Mouse (Mus musculus) neural tube, embryonic 12.5 days (tissue): ENCODE measurements at regions not wholly inside any gene's neighbourhood (a gene's known extent, or its start where the extent isn't known, plus 50 kb on each side); places are given as distances from the start of the nearest gene placed in this dataset.
"Not testable (repeated sequence)": the region's sequence is repeated elsewhere in the genome, so short reads cannot be mapped to it uniquely, and the experiment has no call there.

Experiments used
- ATAC-seq: fragments of 200-750 bp; cut with Nextera tagmentation; 2 replicates; pipeline ENCODE4 v1.8.0; 2017; ENCODE audit warnings: low read depth, mild to moderate bottlenecking, moderate TSS enrichment, moderate library complexity; ENCODE audit not compliant: low FRiP score
- H3K27ac ChIP-seq: fragments of 300-500 bp; sonication (generic); 2 replicates; pipeline ENCODE4 v1.5.1; 2016
- H3K27me3 ChIP-seq: fragments of 300-500 bp; sonication (generic); replicated peaks from 2 replicates; pipeline ENCODE4 v1.6.1; 2016; ENCODE audit warnings: mild to moderate bottlenecking
- H3K36me3 ChIP-seq: fragments of 300-500 bp; sonication (generic); 2 replicates; pipeline ENCODE4 v1.6.1; 2016; ENCODE audit warnings: mild to moderate bottlenecking
- H3K4me1 ChIP-seq: fragments of 300-500 bp; sonication (generic); 2 replicates; pipeline ENCODE4 v1.6.1; 2016
- H3K4me2 ChIP-seq: fragments of 300-500 bp; sonication (generic); replicated peaks from 2 replicates; pipeline ENCODE4 v1.6.1; 2016; ENCODE audit warnings: mild to moderate bottlenecking
- H3K4me3 ChIP-seq: fragments of 300-500 bp; sonication (generic); 2 replicates; pipeline ENCODE4 v1.5.1; 2016
- H3K9ac ChIP-seq: fragments of 300-500 bp; sonication (generic); 2 replicates; pipeline ENCODE4 v1.6.1; 2016; ENCODE audit warnings: mild to moderate bottlenecking
- H3K9me3 ChIP-seq: fragments of 300-500 bp; sonication (generic); 2 replicates; pipeline ENCODE4 v1.6.1; 2016; ENCODE audit warnings: mild to moderate bottlenecking
- WGBS: fragments of 180-500 bp; shearing (Covaris S2); methylation state at CpG from one replicate; pipeline ENCODE4 v1.1.7; 2016; 5-methylcytosine and 5-hydroxymethylcytosine counted together

- ATAC-seq, result no peak
- Histone ChIP-seq H3K9me3 (no peaks in the 10 kb centered on the region), H3K4me2 (no peak overlapping the region), H3K9ac (no peak overlapping the region), H3K27me3 (no peaks in the 10 kb centered on the region), H3K4me1 (no peaks in the 10 kb centered on the region), H3K27ac (no peak overlapping the region), H3K4me3 (no peak overlapping the region), H3K36me3 (no peaks in the 10 kb centered on the region)
- WGBS, result 44% methylated on average over 3 of the region's 3 CpGs
Observed at GRCm38 (mm10) chr3:60813485-60813884, 189.1 kb upstream of the P2ry1 start.

GRCm38 (mm10) chr3:60819684-60820281, 182.8 kb upstream of the P2ry1 start:
- no peak overlapping the region for H3K27ac ChIP-seq
- WGBS, result 84% methylated on average over 4 of the region's 4 CpGs
- H3K9me3 ChIP-seq, result no peaks in the 10 kb centered on the region
- H3K27me3 ChIP-seq, result no peaks in the 10 kb centered on the region
- ATAC-seq, result no peak
- H3K9ac ChIP-seq, result no peak overlapping the region
- no peaks in the 10 kb centered on the region for H3K4me1 ChIP-seq
- H3K4me2 ChIP-seq, result no peak overlapping the region
- no peaks in the 10 kb centered on the region for H3K36me3 ChIP-seq
- H3K4me3 ChIP-seq, result no peak overlapping the region

GRCm38 (mm10) chr3:60821463-60821862, 181.1 kb upstream of the P2ry1 start:
- Histone ChIP-seq H3K4me2 (no peak overlapping the region), H3K4me3 (no peak overlapping the region), H3K27me3 (no peaks in the 10 kb centered on the region), H3K36me3 (no peaks in the 10 kb centered on the region), H3K27ac (no peak overlapping the region), H3K9ac (no peak overlapping the region), H3K9me3 (no peaks in the 10 kb centered on the region), H3K4me1 (no peaks in the 10 kb centered on the region)
- ATAC-seq, result no peak

- Histone ChIP-seq H3K27ac (no peak overlapping the region), H3K4me1 (no peaks in the 10 kb centered on the region), H3K9ac (no peak overlapping the region), H3K9me3 (no peaks in the 10 kb centered on the region), H3K4me3 (no peak overlapping the region), H3K36me3 (no peaks in the 10 kb centered on the region), H3K4me2 (no peak overlapping the region), H3K27me3 (no peaks in the 10 kb centered on the region)
- ATAC-seq, result no peak
- WGBS, result 89% methylated on average over 4 of the region's 4 CpGs
Observed at GRCm38 (mm10) chr3:60826759-60827158, 175.8 kb upstream of the P2ry1 start.

GRCm38 (mm10) chr3:60832385-60832784, 170.2 kb upstream of the P2ry1 start:
- no peak overlapping the region for H3K4me3 ChIP-seq

GRCm38 (mm10) chr3:60841895-60842294, 160.7 kb upstream of the P2ry1 start:
- no peak overlapping the region for H3K4me3 ChIP-seq
- H3K27ac ChIP-seq, result no peak overlapping the region
- no peaks in the 10 kb centered on the region for H3K9me3 ChIP-seq
- no peak overlapping the region for H3K4me2 ChIP-seq
- H3K4me1 ChIP-seq, result no peaks in the 10 kb centered on the region
- no peak for ATAC-seq
- no peak overlapping the region for H3K9ac ChIP-seq
- 92% methylated on average over 1 of the region's 1 CpGs for WGBS
- H3K27me3 ChIP-seq, result no peaks in the 10 kb centered on the region
- H3K36me3 ChIP-seq, result no peaks in the 10 kb centered on the region

More at GRCm38 (mm10) chr3:60832385-60832784, 170.2 kb upstream of the P2ry1 start:
- H3K4me1 ChIP-seq, result no peaks in the 10 kb centered on the region
- no peak overlapping the region for H3K4me2 ChIP-seq
- ATAC-seq, result no peak
- H3K9ac ChIP-seq, result no peak overlapping the region
- no peaks in the 10 kb centered on the region for H3K36me3 ChIP-seq
- H3K9me3 ChIP-seq, result no peaks in the 10 kb centered on the region
- no peaks in the 10 kb centered on the region for H3K27me3 ChIP-seq
- H3K27ac ChIP-seq, result no peak overlapping the region
- WGBS, result 90% methylated on average over 4 of the region's 4 CpGs

GRCm38 (mm10) chr3:60845293-60845692, 157.3 kb upstream of the P2ry1 start:
- Histone ChIP-seq H3K4me2 (no peak overlapping the region), H3K4me1 (no peaks in the 10 kb centered on the region), H3K4me3 (no peak overlapping the region), H3K27me3 (no peaks in the 10 kb centered on the region), H3K36me3 (no peaks in the 10 kb centered on the region), H3K9me3 (no peaks in the 10 kb centered on the region), H3K27ac (no peak overlapping the region), H3K9ac (no peak overlapping the region)
- WGBS, result 82% methylated on average over 2 of the region's 2 CpGs
- no peak for ATAC-seq

- Histone ChIP-seq H3K4me2 (no peak overlapping the region), H3K4me3 (no peak overlapping the region), H3K27ac (no peak overlapping the region), H3K36me3 (no peaks in the 10 kb centered on the region), H3K9me3 (no peaks in the 10 kb centered on the region), H3K4me1 (no peaks in the 10 kb centered on the region), H3K27me3 (no peaks in the 10 kb centered on the region), H3K9ac (no peak overlapping the region)
- no peak for ATAC-seq
- WGBS, result 91% methylated on average over 2 of the region's 2 CpGs
Observed at GRCm38 (mm10) chr3:60848437-60848836, 154.2 kb upstream of the P2ry1 start.

- H3K27me3 ChIP-seq, result no peaks in the 10 kb centered on the region
- ATAC-seq, result no peak
- 64% methylated on average over 5 of the region's 5 CpGs for WGBS
Observed at GRCm38 (mm10) chr3:60853773-60854172, 148.8 kb upstream of the P2ry1 start.

GRCm38 (mm10) chr3:60855734-60856133, 146.9 kb upstream of the P2ry1 start:
- H3K4me2 ChIP-seq, result no peak overlapping the region
- no peaks in the 10 kb centered on the region for H3K9me3 ChIP-seq
- H3K27ac ChIP-seq, result no peak overlapping the region
- H3K9ac ChIP-seq, result no peak overlapping the region
- H3K4me1 ChIP-seq, result no peaks in the 10 kb centered on the region
- H3K36me3 ChIP-seq, result no peaks in the 10 kb centered on the region
- no peak overlapping the region for H3K4me3 ChIP-seq
- WGBS, result 45% methylated on average over 2 of the region's 2 CpGs
- ATAC-seq, result no peak
- H3K27me3 ChIP-seq, result no peaks in the 10 kb centered on the region

More at GRCm38 (mm10) chr3:60853773-60854172, 148.8 kb upstream of the P2ry1 start:
- H3K9me3 ChIP-seq, result no peaks in the 10 kb centered on the region
- no peak overlapping the region for H3K9ac ChIP-seq
- no peaks in the 10 kb centered on the region for H3K36me3 ChIP-seq
- H3K4me2 ChIP-seq, result no peak overlapping the region
- H3K4me3 ChIP-seq, result no peak overlapping the region
- no peak overlapping the region for H3K27ac ChIP-seq
- H3K4me1 ChIP-seq, result no peaks in the 10 kb centered on the region

- Histone ChIP-seq H3K9me3 (no peaks in the 10 kb centered on the region), H3K4me1 (no peaks in the 10 kb centered on the region), H3K9ac (no peak overlapping the region), H3K4me2 (no peak overlapping the region), H3K27me3 (no peaks in the 10 kb centered on the region), H3K4me3 (no peak overlapping the region), H3K36me3 (no peaks in the 10 kb centered on the region), H3K27ac (no peak overlapping the region)
- ATAC-seq, result no peak
- WGBS, result 83% methylated on average over 5 of the region's 5 CpGs
Observed at GRCm38 (mm10) chr3:60858474-60859118, 144.0 kb upstream of the P2ry1 start.

- Histone ChIP-seq H3K4me3 (no peak overlapping the region), H3K9me3 (no peaks in the 10 kb centered on the region), H3K4me1 (no peaks in the 10 kb centered on the region), H3K9ac (no peak overlapping the region), H3K36me3 (no peaks in the 10 kb centered on the region), H3K27ac (no peak overlapping the region), H3K27me3 (no peaks in the 10 kb centered on the region), H3K4me2 (no peak overlapping the region)
- no peak for ATAC-seq
- WGBS, result 89% methylated on average over 3 of the region's 3 CpGs
Observed at GRCm38 (mm10) chr3:60859119-60859515, 143.5 kb upstream of the P2ry1 start.

- not testable (repeated sequence) for H3K9ac ChIP-seq, H3K4me1 ChIP-seq, H3K9me3 ChIP-seq, H3K4me3 ChIP-seq, H3K4me2 ChIP-seq, H3K27me3 ChIP-seq, H3K27ac ChIP-seq, H3K36me3 ChIP-seq, ATAC-seq
- 94% methylated on average over 11 of the region's 11 CpGs for WGBS
Observed at GRCm38 (mm10) chr3:60876858-60877257, 125.7 kb upstream of the P2ry1 start.
